Mouse (Mus musculus) C2C12 (cell line): ENCODE data around the gene Cux2.

Experiments
- CEBPB ChIP-seq: IDR thresholded peaks from one replicate; pipeline ENCODE4 v1.6.1; 2011; ENCODE audit warnings: low read depth, mild to moderate bottlenecking, control low read depth, moderate library complexity
- CTCF ChIP-seq: IDR thresholded peaks from one replicate; pipeline ENCODE4 v1.5.1; 2011; ENCODE audit not compliant: control insufficient read depth, insufficient read depth, insufficient read length
- FOSL1 ChIP-seq: IDR thresholded peaks from one replicate; pipeline ENCODE4 v1.8.0; 2011; ENCODE audit warnings: mild to moderate bottlenecking, low read length; ENCODE audit not compliant: poor library complexity, insufficient read depth, severe bottlenecking
- MAX ChIP-seq: IDR thresholded peaks from one replicate; pipeline ENCODE4 v1.6.1; 2011; ENCODE audit warnings: mild to moderate bottlenecking, control low read depth
- MYOD1 ChIP-seq: IDR thresholded peaks from one replicate; pipeline ENCODE4 v1.6.1; 2011; ENCODE audit warnings: low read depth; ENCODE audit not compliant: control insufficient read depth, insufficient read length
- MYOG ChIP-seq: IDR thresholded peaks from one replicate; pipeline ENCODE4 v1.6.1; 2011; ENCODE audit not compliant: control insufficient read depth, insufficient read length; ENCODE audit errors: extremely low read depth
- USF1 ChIP-seq: IDR thresholded peaks from one replicate; pipeline ENCODE4 v1.6.1; 2011; ENCODE audit warnings: low read depth, mild to moderate bottlenecking, control low read depth, moderate library complexity

GRCm38 (mm10) chr5:121962974-121963373, 86.9 kb downstream of the Cux2 start:
- no peak for TF ChIP-seq MYOG
- TF ChIP-seq CTCF = no peak
- TF ChIP-seq MYOD1 = no peak
- TF ChIP-seq USF1 = no peak
- TF ChIP-seq MAX = no peak
- TF ChIP-seq CEBPB = no peak
- TF ChIP-seq FOSL1 = no peak
